Mouse (Mus musculus) ES-E14 (cell line): ENCODE results near the gene Spata5. TPM values are rescaled to one million over a fixed set of nuclear protein-coding genes. Genes with fewer than 3 reads are reported as not detected.

Experiments
- DNase-seq: peaks from one replicate; pipeline ENCODE4 v3.0.0-alpha.2; 2013; ENCODE audit warnings: low read depth, low spot score
- H3K27ac ChIP-seq: 2 replicates; pipeline ENCODE4 v1.5.1; 2012; ENCODE audit warnings: low read depth, mild to moderate bottlenecking, low read length, moderate library complexity, mixed read lengths; ENCODE audit not compliant: poor library complexity, insufficient read depth, severe bottlenecking
- H3K36me3 ChIP-seq: 2 replicates; pipeline ENCODE4 v1.6.1; 2012; ENCODE audit warnings: mild to moderate bottlenecking, low read length, moderate library complexity, mixed read lengths; ENCODE audit not compliant: control insufficient read depth, poor library complexity, insufficient read depth, severe bottlenecking
- H3K4me1 ChIP-seq, 2 experiments: fragments of 150-350 bp in 1 of 2; sonication (generic) in 1 of 2; 2 replicates each; pipeline ENCODE4 v1.6.1; 2012; ENCODE audit warnings: low read length in 2 of 2, mild to moderate bottlenecking in 1 of 2, mixed read lengths in 1 of 2; ENCODE audit not compliant: control insufficient read depth in 2 of 2, insufficient read depth in 2 of 2, poor library complexity in 1 of 2
- H3K4me3 ChIP-seq, 2 experiments: fragments of 150-350 bp in 1 of 2; sonication (generic) in 1 of 2; 2 replicates each; pipeline ENCODE4 v1.5.1; 2012; ENCODE audit warnings: low read length in 2 of 2, low read depth in 1 of 2, mild to moderate bottlenecking in 1 of 2, mixed read lengths in 1 of 2; ENCODE audit not compliant: insufficient read depth in 1 of 2, poor library complexity in 1 of 2, severe bottlenecking in 1 of 2
- H3K9ac ChIP-seq: 2 replicates; pipeline ENCODE4 v1.6.1; 2012; ENCODE audit warnings: low read depth, mild to moderate bottlenecking, low read length, mixed read lengths; ENCODE audit not compliant: poor library complexity, insufficient read depth, severe bottlenecking
- H3K9me3 ChIP-seq: fragments of 150-350 bp; sonication (generic); 2 replicates; pipeline ENCODE4 v1.6.1; 2012; ENCODE audit warnings: low read depth, mild to moderate bottlenecking, low read length; ENCODE audit not compliant: control insufficient read depth, insufficient read depth
- CHD2 ChIP-seq: IDR thresholded peaks from 2 replicates; pipeline ENCODE4 v1.6.1; 2014; ENCODE audit warnings: mild to moderate bottlenecking, low read depth, low read length, inconsistent platforms
- HCFC1 ChIP-seq: IDR thresholded peaks from 2 replicates; pipeline ENCODE4 v1.6.1; 2012; ENCODE audit warnings: low read length, inconsistent platforms, borderline replicate concordance; ENCODE audit not compliant: insufficient read depth
- MAFK ChIP-seq: IDR thresholded peaks from 2 replicates; pipeline ENCODE4 v1.6.1; 2014; ENCODE audit warnings: mild to moderate bottlenecking, low read depth, low read length, inconsistent platforms; ENCODE audit not compliant: insufficient read depth
- ZC3H11A ChIP-seq: IDR thresholded peaks from 2 replicates; pipeline ENCODE4 v1.6.1; 2012; ENCODE audit warnings: low read depth, mild to moderate bottlenecking, inconsistent platforms, low read length, borderline replicate concordance
- ZNF384 ChIP-seq: IDR thresholded peaks from 2 replicates; pipeline ENCODE4 v1.6.1; 2012; ENCODE audit warnings: low read depth, low read length, inconsistent platforms
- in situ Hi-C, 2 experiments: fragments of 600-800 bp; cut with MboI; formaldehyde crosslinking; loops; one replicate each; pipeline ENCODE4 v1.15.1; 2025; ENCODE audit warnings: low sequenced_read_pairs in 2 of 2, inconsistent platforms in 1 of 2; ENCODE audit not compliant: unreplicated experiment in 2 of 2
- total RNA-seq: library from RNA; depleted of rRNA; stranded (reverse); fragments of 300-350 nt; gene quantifications from 2 replicates; pipeline ENCODE4 v1.2.3, GENCODE M21; 2012

Spata5 gene
- total RNA-seq, 1 experiment = 54.3 TPM

DNA sequence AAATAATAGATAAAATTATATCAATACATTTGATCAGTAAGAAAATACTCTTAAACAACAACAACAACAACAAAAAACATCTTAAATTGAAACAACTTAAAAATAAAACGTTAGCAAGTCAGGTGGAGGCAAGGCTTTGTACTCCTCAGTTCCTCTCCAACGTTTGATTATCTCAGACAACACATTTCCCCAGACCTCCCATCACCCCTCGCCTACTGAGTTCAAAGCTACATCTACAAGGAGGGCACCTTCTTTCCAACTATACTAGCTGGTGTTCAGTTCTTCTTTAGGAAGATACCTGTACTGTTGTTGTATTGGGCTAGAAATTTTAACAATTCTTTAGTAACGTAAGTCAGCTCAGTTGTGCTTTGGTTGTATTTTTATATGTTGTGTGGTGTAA is 49.7 kb downstream of the Spata5 start:
- TF ChIP-seq HCFC1 (no peak), ZNF384 (no peak), ZC3H11A (no peak), CHD2 (no peak), MAFK (no peak)
- in situ Hi-C loops = no loop called here
- Histone ChIP-seq H3K9ac (no peak overlapping the region), H3K4me1 (no peaks in the 10 kb centered on the region), H3K4me3 (no peak overlapping the region), H3K27ac (no peak overlapping the region), H3K9me3 (no peaks in the 10 kb centered on the region), H3K36me3 (no peaks in the 10 kb centered on the region)
- no peak for DNase-seq

- Histone ChIP-seq H3K36me3 (no peaks in the 10 kb centered on the region), H3K9ac (no peak overlapping the region), H3K4me3 (no peak overlapping the region), H3K27ac (no peak overlapping the region), H3K9me3 (no peaks in the 10 kb centered on the region), H3K4me1 (no peaks in the 10 kb centered on the region)
- in situ Hi-C loops = no loop called here
- TF ChIP-seq CHD2 = no peak
- TF ChIP-seq ZNF384 = no peak
- no peak for TF ChIP-seq HCFC1
- TF ChIP-seq ZC3H11A = no peak
- no peak for DNase-seq
Measured at GRCm38 (mm10) chr3:37470867-37471266, 51.2 kb downstream of the Spata5 start.

DNA sequence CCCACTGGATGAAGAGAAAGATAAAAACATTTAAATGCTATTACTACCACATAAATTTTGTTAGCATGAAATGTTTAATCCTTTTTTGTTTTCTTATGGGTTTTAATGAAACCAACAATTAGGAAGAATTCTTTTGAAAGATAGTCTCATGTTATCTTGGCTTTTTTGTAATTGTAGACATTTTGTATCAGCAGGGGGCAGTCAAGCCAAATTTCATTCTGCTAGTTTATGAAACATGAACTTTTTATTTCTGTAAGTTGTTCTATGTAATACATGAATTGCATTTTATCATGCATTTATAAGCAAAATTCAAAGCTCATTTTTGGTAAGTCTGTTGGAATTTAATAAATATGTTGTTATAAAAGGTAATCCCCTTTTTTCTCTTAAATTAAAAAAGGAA is 52.8 kb downstream of the Spata5 start:
- no peak for DNase-seq
- TF ChIP-seq ZC3H11A = no peak
- no peak for TF ChIP-seq MAFK
- no peak for TF ChIP-seq HCFC1
- TF ChIP-seq ZNF384 = no peak
- no peak for TF ChIP-seq CHD2

DNA sequence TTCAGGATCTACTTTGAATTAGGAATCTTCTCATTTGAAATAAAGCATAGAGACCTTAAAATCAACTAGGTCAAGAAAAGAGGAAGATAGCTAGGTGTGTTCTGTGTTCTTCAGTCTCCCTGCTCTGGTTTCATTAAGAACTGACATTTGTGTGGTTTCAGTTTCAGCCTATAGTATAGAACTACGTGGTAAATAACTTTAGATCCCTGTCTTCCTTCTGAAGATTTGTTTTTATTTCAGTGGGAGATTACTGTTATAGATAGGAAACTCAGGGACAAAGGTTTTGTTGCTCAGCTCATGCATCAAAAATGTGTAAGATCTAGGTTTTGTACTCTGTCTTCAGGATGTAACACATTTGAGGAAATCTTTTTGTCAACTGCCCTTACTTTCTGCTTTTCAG is 56.8 kb downstream of the Spata5 start:
- Histone ChIP-seq H3K4me1 (no peaks in the 10 kb centered on the region), H3K9ac (no peak overlapping the region), H3K27ac (no peak overlapping the region), H3K36me3 (no peaks in the 10 kb centered on the region), H3K4me3 (no peak overlapping the region), H3K9me3 (no peaks in the 10 kb centered on the region)
- no peak for TF ChIP-seq HCFC1
- no peak for TF ChIP-seq MAFK
- no peak for TF ChIP-seq CHD2
- TF ChIP-seq ZNF384 = no peak
- TF ChIP-seq ZC3H11A = no peak
- no peak for DNase-seq
- in situ Hi-C loops = no loop called here

More for the DNA sequence above, 52.8 kb downstream of the Spata5 start:
- H3K27ac ChIP-seq = no peak overlapping the region
- no peaks in the 10 kb centered on the region for H3K36me3 ChIP-seq
- no peak overlapping the region for H3K9ac ChIP-seq
- H3K4me3 ChIP-seq = no peak overlapping the region
- in situ Hi-C loops = no loop called here
- H3K9me3 ChIP-seq = no peaks in the 10 kb centered on the region
- H3K4me1 ChIP-seq = no peaks in the 10 kb centered on the region

DNA sequence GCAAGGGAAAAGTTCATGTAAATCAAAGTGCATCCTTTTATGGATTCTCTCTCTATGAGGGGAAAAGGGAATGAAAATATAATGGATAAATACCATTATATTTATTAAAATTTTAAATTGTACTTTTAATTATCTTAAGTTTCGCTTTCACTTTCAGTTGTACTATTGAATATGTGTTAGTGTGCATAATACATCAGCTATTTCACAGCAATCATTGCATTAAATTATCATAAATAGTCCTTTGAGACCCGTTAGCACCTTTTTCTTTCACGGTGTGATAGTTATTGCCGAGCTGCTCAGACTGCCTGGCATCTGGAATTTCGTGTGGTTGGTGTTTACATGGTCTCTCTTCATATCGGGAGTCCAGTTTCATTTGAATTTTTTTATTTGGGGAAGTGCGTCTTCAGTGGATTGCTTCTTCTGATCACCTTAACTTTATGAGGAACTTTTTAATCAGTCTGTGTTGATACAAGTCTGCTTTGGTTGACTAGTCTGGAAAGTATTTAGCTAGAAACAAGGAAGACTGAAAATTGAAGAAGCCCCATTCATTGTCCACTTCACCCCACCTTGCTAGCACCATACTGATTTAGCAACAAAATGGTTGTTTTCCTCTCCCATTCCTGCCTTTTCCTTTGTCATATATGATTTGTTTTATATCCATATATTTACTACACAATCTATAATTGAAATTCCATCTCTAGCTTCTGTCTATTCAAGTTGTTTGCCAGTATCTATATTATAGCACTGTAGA is 57.9 kb downstream of the Spata5 start:
- Histone ChIP-seq H3K9me3 (no peaks in the 10 kb centered on the region), H3K9ac (no peak overlapping the region), H3K36me3 (no peaks in the 10 kb centered on the region), H3K4me1 (no peaks in the 10 kb centered on the region), H3K4me3 (no peak overlapping the region), H3K27ac (no peak overlapping the region)
- TF ChIP-seq MAFK (no peak), CHD2 (no peak), ZC3H11A (no peak), HCFC1 (no peak), ZNF384 (no peak)
- no peak for DNase-seq
- in situ Hi-C loops = no loop called here
